8 mouse cellular contexts compared by ENCODE assay signal in genomic region chr11:4848483-4849248, GRCm38 (mm10). TPM values are rescaled to one million over a fixed set of nuclear protein-coding genes. Genes with fewer than 3 reads are reported as not detected.
DNase-seq lines count a peak whose midpoint lies in the region; ATAC-seq and TF ChIP-seq lines count a peak whose summit lies in the region.

No protein-coding gene starts in this region.

- peak; percentile 60 to 69 for DNase-seq in heart, adult 2 months
- no peak for DNase-seq in heart, adult 8-10 months (ENCODE audit: low spot score)
- DNase-seq in cerebellum, adult 8-10 months, result peak; percentile 34
- DNase-seq in frontal cortex, postnatal 25 days (ENCODE audit: low spot score in 2 of 2), result peak; percentile 11 to 18
- peak; percentile 79 for DNase-seq in intestine, embryonic 14.5 days (ENCODE audit: low spot score)
- no peak for DNase-seq in limb, embryonic 14.5 days (ENCODE audit: low spot score)
- peak; percentile 31 to 35 for DNase-seq in spleen, postnatal 36 days (ENCODE audit: low spot score in 2 of 2)

- under 1% methylated on average over 49 of the region's 50 CpGs for WGBS in heart, adult 2 months
- under 1% methylated on average over 50 of the region's 50 CpGs for WGBS in intestine, embryonic 14.5 days
- 1% methylated on average over 49 of the region's 50 CpGs for WGBS in limb, embryonic 14.5 days
- under 1% methylated on average over 50 of the region's 50 CpGs for WGBS in midbrain, embryonic 13.5 days

- H3K4me1 ChIP-seq in heart, adult 2 months (ENCODE audit: control insufficient read depth, insufficient read depth, low read length), result peaks cover 3% of the 10 kb centered on the region; the same call in 1 of the 2 replicates
- H3K4me1 ChIP-seq in intestine, embryonic 14.5 days (replicated peaks; ENCODE audit: control insufficient read depth, insufficient read depth, low read length), result peaks cover 11% of the 10 kb centered on the region; the same call in 1 of the 2 replicates
- peaks cover 17% of the 10 kb centered on the region for H3K4me1 ChIP-seq in limb, embryonic 14.5 days (ENCODE audit: control insufficient read depth, insufficient read depth, low read length)
- H3K4me1 ChIP-seq in midbrain, embryonic 13.5 days (replicated peaks), result peaks cover 27% of the 10 kb centered on the region

- peak overlapping the region; percentile 88 for H3K27ac ChIP-seq in heart, adult 2 months
- peak overlapping the region; percentile 66 for H3K27ac ChIP-seq in intestine, embryonic 14.5 days (ENCODE audit: low read depth)
- H3K27ac ChIP-seq in limb, embryonic 14.5 days (replicated peaks; ENCODE audit: low read depth, low read length), result peak overlapping the region; percentile 73
- H3K27ac ChIP-seq in midbrain, embryonic 13.5 days, result peak overlapping the region; percentile 79

- intact Hi-C loops in heart, adult 2 months (cut with DNase I), result loop anchor here (5.0 kb wide), 1 partner anchor 141 kb away; no protein-coding TSS in a partner anchor

- peak overlapping the region; percentile 80 for H3K9ac ChIP-seq in heart, adult 2 months (ENCODE audit: low read depth, low read length)
- peak overlapping the region; percentile 81 for H3K9ac ChIP-seq in intestine, embryonic 14.5 days (ENCODE audit: low read length)
- H3K9ac ChIP-seq in limb, embryonic 14.5 days (ENCODE audit: low read depth, low read length, severe bottlenecking), result peak overlapping the region; percentile 92
- H3K9ac ChIP-seq in midbrain, embryonic 13.5 days (replicated peaks), result peak overlapping the region; percentile 92

- peak overlapping the region; percentile 94 for H3K4me3 ChIP-seq in heart, adult 2 months
- peak overlapping the region; percentile 88 for H3K4me3 ChIP-seq in intestine, embryonic 14.5 days (ENCODE audit: low read depth, low read length)
- H3K4me3 ChIP-seq in limb, embryonic 14.5 days (replicated peaks; ENCODE audit: low read length), result peak overlapping the region; percentile 78
- H3K4me3 ChIP-seq in midbrain, embryonic 13.5 days (replicated peaks), result peak overlapping the region; percentile 96

- peak; percentile 59 for ATAC-seq in intestine, embryonic 14.5 days (replicated peaks; ENCODE audit: low FRiP score, low TSS enrichment, low read depth)
- no peak for ATAC-seq in limb, embryonic 14.5 days (ENCODE audit: low FRiP score, low read depth)
- ATAC-seq in midbrain, embryonic 13.5 days, result peak; percentile 83

- H3K4me2 ChIP-seq in intestine, embryonic 14.5 days (ENCODE audit: low read length), result peak overlapping the region; percentile 66
- peak overlapping the region; percentile 72 for H3K4me2 ChIP-seq in limb, embryonic 14.5 days (replicated peaks; ENCODE audit: low read depth, low read length, severe bottlenecking)
- peak overlapping the region; percentile 78 for H3K4me2 ChIP-seq in midbrain, embryonic 13.5 days (replicated peaks)

- no peak for TF ChIP-seq EP300 in heart, adult 2 months (IDR thresholded peaks at IDR 0.05; ENCODE audit: insufficient read depth, low read depth, low read length)

- no peaks in the 10 kb centered on the region; the same call in 1 of the 2 replicates for H3K79me2 ChIP-seq in heart, adult 2 months (replicated peaks; ENCODE audit: control insufficient read depth, insufficient read depth, low read length)

- H3K36me3 ChIP-seq in heart, adult 2 months (ENCODE audit: control insufficient read depth, insufficient read depth, low read length), result peaks cover 1% of the 10 kb centered on the region
- no peaks in the 10 kb centered on the region for H3K36me3 ChIP-seq in intestine, embryonic 14.5 days (ENCODE audit: control insufficient read depth, insufficient read depth, low read length)
- H3K36me3 ChIP-seq in limb, embryonic 14.5 days (ENCODE audit: control insufficient read depth, insufficient read depth, low read length), result 0 out of 2 replicates have a peak, but pooled peaks cover 4% of the 10 kb centered on the region
- H3K36me3 ChIP-seq in midbrain, embryonic 13.5 days, result no peaks in the 10 kb centered on the region

- no peaks in the 10 kb centered on the region for H3K27me3 ChIP-seq in heart, adult 2 months (ENCODE audit: control insufficient read depth, insufficient read depth, low read length)
- H3K27me3 ChIP-seq in intestine, embryonic 14.5 days (replicated peaks; ENCODE audit: control insufficient read depth, insufficient read depth, low read length), result no peaks in the 10 kb centered on the region
- no peaks in the 10 kb centered on the region for H3K27me3 ChIP-seq in limb, embryonic 14.5 days (ENCODE audit: control insufficient read depth, insufficient read depth, low read length)
- H3K27me3 ChIP-seq in midbrain, embryonic 13.5 days, result no peaks in the 10 kb centered on the region

- no peaks in the 10 kb centered on the region for H3K9me3 ChIP-seq in intestine, embryonic 14.5 days (ENCODE audit: control insufficient read depth, low read length)
- no peaks in the 10 kb centered on the region for H3K9me3 ChIP-seq in limb, embryonic 14.5 days (ENCODE audit: control insufficient read depth, low read length)
- H3K9me3 ChIP-seq in midbrain, embryonic 13.5 days, result no peaks in the 10 kb centered on the region

- no peak for TF ChIP-seq CTCF in heart, adult 2 months (IDR thresholded peaks at IDR 0.05)

- no peak for TF ChIP-seq POLR2A in heart, adult 2 months (IDR thresholded peaks at IDR 0.05; ENCODE audit: insufficient read depth, low read depth, low read length)
- TF ChIP-seq POLR2A in limb, embryonic 14.5 days (IDR thresholded peaks at IDR 0.05; ENCODE audit: borderline replicate concordance, extremely low read depth, insufficient read depth, insufficient read length), result no peak

RNA-seq across cellular contexts. Expression of gene Nf2, which starts 0.7 kb away (rescaled TPM):
- 10 to 100 TPM; 77.1 to 85.0 TPM for total RNA-seq in heart, adult 2 months (2021)
- polyA plus RNA-seq in heart, adult 2 months (2012; rRNA removed), result 57.1 and 85.2 TPM in 2 replicates
- total RNA-seq in heart, adult 8-10 months (2022), result 10 to 100 TPM; 75.5 to 80.0 (median 78.3) TPM
- 42.0 and 43.6 TPM in 2 replicates for polyA plus RNA-seq in intestine, embryonic 14.5 days (2014; fragmentation: Nextera tagmentation; extraction: Ambion mirVana)
- polyA plus RNA-seq in limb, embryonic 14.5 days (2012; rRNA removed), result 64.9 and 71.5 TPM in 2 replicates
- 37.7 and 44.8 TPM in 2 replicates for polyA plus RNA-seq in limb, embryonic 14.5 days (2014; fragmentation: Nextera tagmentation; extraction: Ambion mirVana)
- polyA plus RNA-seq in midbrain, embryonic 13.5 days (2015; fragmentation: Nextera tagmentation; extraction: Ambion mirVana), result 60.1 and 61.3 TPM in 2 replicates

RNA-seq across cellular contexts. Expression of gene Nipsnap1, which starts 25.1 kb away (rescaled TPM):
- under 1 TPM; 0.50 to 0.75 TPM for total RNA-seq in heart, adult 2 months (2021)
- polyA plus RNA-seq in heart, adult 2 months (2012; rRNA removed), result 1.6 and 3.6 TPM in 2 replicates
- total RNA-seq in heart, adult 8-10 months (2022), result 1 to 10 TPM in 1 of 4 experiments, under 1 TPM in 3; 0.52 to 1.1 (median 0.82) TPM
- 85.2 and 85.3 TPM in 2 replicates for polyA plus RNA-seq in intestine, embryonic 14.5 days (2014; fragmentation: Nextera tagmentation; extraction: Ambion mirVana)
- polyA plus RNA-seq in limb, embryonic 14.5 days (2012; rRNA removed), result 34.7 and 38.0 TPM in 2 replicates
- polyA plus RNA-seq in limb, embryonic 14.5 days (2014; fragmentation: Nextera tagmentation; extraction: Ambion mirVana), result 42.9 and 53.8 TPM in 2 replicates
- polyA plus RNA-seq in midbrain, embryonic 13.5 days (2015; fragmentation: Nextera tagmentation; extraction: Ambion mirVana), result 139 and 142 TPM in 2 replicates

RNA-seq across cellular contexts. Expression of gene Thoc5, which starts 46.5 kb away (rescaled TPM):
- 10 to 100 TPM; 16.2 to 16.5 TPM for total RNA-seq in heart, adult 2 months (2021)
- polyA plus RNA-seq in heart, adult 2 months (2012; rRNA removed), result 12.8 and 15.8 TPM in 2 replicates
- total RNA-seq in heart, adult 8-10 months (2022), result 10 to 100 TPM; 14.9 to 19.8 (median 16.2) TPM
- polyA plus RNA-seq in intestine, embryonic 14.5 days (2014; fragmentation: Nextera tagmentation; extraction: Ambion mirVana), result 38.4 and 41.6 TPM in 2 replicates
- 32.0 and 39.0 TPM in 2 replicates for polyA plus RNA-seq in limb, embryonic 14.5 days (2012; rRNA removed)
- 34.0 and 36.5 TPM in 2 replicates for polyA plus RNA-seq in limb, embryonic 14.5 days (2014; fragmentation: Nextera tagmentation; extraction: Ambion mirVana)
- 63.3 and 65.1 TPM in 2 replicates for polyA plus RNA-seq in midbrain, embryonic 13.5 days (2015; fragmentation: Nextera tagmentation; extraction: Ambion mirVana)

Comparison
In these comparisons a context has a peak if more than half of its experiments do, and no peak if none do; other contexts are left out.
1. DNase-seq: peak in heart, adult 2 months (2 of 2), cerebellum, adult 8-10 months (single experiment), frontal cortex, postnatal 25 days (2 of 2), intestine, embryonic 14.5 days (single experiment) and spleen, postnatal 36 days (2 of 2); none in heart, adult 8-10 months (single experiment) and limb, embryonic 14.5 days (single experiment).
2. Peak in every context shown above with its lines, with median percentiles within 50 percentile points of each other: H3K27ac ChIP-seq, H3K4me3 ChIP-seq, H3K9ac ChIP-seq and H3K4me2 ChIP-seq.